Mouse (Mus musculus): ENCODE data around the gene Lgals3. TPM values are rescaled to one million over a fixed set of nuclear protein-coding genes. Genes with fewer than 3 reads are reported as not detected.
"Not testable (repeated sequence)": the region's sequence is repeated elsewhere in the genome, so short reads cannot be mapped to it uniquely, and the experiment has no call there.

Gene Lgals3
- 2.3 and 3.1 TPM in 2 replicates for polyA plus RNA-seq (2014; fragmentation: Nextera tagmentation; extraction: Ambion mirVana)

DNA sequence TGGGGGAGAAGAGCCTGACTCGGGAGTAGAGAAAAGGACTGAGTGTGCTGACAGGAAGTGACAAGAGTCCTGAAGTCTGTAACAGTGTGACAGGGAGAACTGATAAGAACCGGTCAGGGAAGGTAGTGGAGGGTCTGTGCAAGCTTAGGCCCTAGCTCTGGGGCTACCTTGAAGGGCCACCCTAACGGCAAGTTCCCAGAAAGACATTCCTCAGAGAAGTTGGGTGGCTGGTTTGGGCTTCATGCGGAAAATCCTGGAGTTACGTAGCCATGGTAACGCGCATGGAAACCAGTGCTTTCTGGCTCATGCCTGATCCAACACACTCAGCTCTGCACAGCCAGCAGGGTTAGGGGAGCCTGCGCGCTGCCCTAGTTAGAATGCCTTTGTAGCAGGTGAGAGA, at the start of gene Lgals3:
TSS of gene Lgals3 (plus strand) at position 291 of the 400 bp plus-strand sequence.
- H3K9ac ChIP-seq (ENCODE audit: low read length): no peak within 1 kb of the TSS
- WGBS: 42% methylated on average over 9 of the region's 9 CpGs
- H3K36me3 ChIP-seq (ENCODE audit: control insufficient read depth, insufficient read depth, low read length): no peaks in the 10 kb centered on the region

DNA sequence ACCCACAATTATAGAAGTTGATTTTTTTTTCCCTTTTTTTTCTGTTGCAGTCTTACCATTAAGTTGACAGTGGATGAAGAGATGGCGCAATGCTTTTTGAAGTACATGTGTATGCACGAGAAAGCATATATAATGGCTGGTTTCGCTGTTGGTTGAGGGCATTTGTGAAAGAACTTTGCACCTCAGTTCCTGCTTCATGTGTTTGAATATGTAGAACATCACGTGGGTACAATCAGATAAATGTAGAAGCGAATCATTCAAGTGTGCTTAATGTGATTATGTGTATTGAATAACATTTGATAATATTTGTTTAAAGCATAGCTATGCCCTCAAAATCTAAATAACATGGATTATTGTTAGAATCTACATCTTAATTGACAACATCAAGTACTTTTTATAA, 48.2 kb upstream of the Lgals3 start:
- no peak overlapping the region for H3K4me2 ChIP-seq (ENCODE audit: low read length)
- H3K9ac ChIP-seq (ENCODE audit: low read length): no peak overlapping the region
- DNase-seq (ENCODE audit: low spot score) (no peak), ATAC-seq (no peak)
- WGBS: 94% methylated on average over 5 of the region's 5 CpGs
- H3K27ac ChIP-seq (ENCODE audit: low read depth, low read length): no peak overlapping the region
- peaks cover 48% of the 10 kb centered on the region for H3K36me3 ChIP-seq (ENCODE audit: control insufficient read depth, insufficient read depth, low read length)
- H3K27me3 ChIP-seq (replicated peaks; ENCODE audit: control insufficient read depth, insufficient read depth, low read length): no peaks in the 10 kb centered on the region
- no peaks in the 10 kb centered on the region for H3K4me1 ChIP-seq (ENCODE audit: control insufficient read depth, insufficient read depth, low read length)
- H3K9me3 ChIP-seq (replicated peaks; ENCODE audit: control insufficient read depth, low read length): no peaks in the 10 kb centered on the region
- H3K4me3 ChIP-seq (ENCODE audit: low read depth, low read length): no peak overlapping the region

More for the DNA sequence above, at the start of gene Lgals3:
- peak within 1 kb of the TSS; percentile 44; the same call in 1 of the 2 replicates for H3K27ac ChIP-seq (ENCODE audit: low read depth, low read length)
- H3K27me3 ChIP-seq (replicated peaks; ENCODE audit: control insufficient read depth, insufficient read depth, low read length): no peaks in the 10 kb centered on the region
- H3K4me1 ChIP-seq (ENCODE audit: control insufficient read depth, insufficient read depth, low read length): peaks cover 14% of the 10 kb centered on the region
- ATAC-seq: peak; percentile 84
- H3K4me2 ChIP-seq (ENCODE audit: low read length): peak within 1 kb of the TSS; percentile 29
- H3K9me3 ChIP-seq (replicated peaks; ENCODE audit: control insufficient read depth, low read length): no peaks in the 10 kb centered on the region
- H3K4me3 ChIP-seq (ENCODE audit: low read depth, low read length): no peak within 1 kb of the TSS
- DNase-seq (ENCODE audit: low spot score): peak; percentile 85

DNA sequence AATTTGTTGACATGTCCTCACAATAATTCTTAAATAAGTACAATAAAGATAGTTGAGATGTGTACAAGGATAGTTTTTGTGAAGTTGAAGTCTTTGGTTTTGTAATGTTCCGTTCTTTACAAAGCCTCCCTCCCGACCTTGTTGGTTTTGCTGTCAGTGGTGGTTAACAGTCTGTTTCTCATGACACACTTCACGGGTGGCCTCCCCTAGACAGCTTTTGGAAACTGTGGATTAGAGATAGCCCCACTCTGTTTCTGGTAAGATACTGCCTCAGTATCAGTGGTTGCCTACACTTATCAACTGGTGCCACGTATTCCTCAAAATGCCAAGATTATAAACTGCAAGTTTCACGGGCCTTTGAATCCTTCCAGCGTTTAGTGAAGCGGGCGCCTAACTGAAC, 46.0 kb upstream of the Lgals3 start:
- DNase-seq (ENCODE audit: low spot score); H3K9me3 ChIP-seq (replicated peaks; ENCODE audit: control insufficient read depth, low read length); H3K4me3 ChIP-seq (ENCODE audit: low read depth, low read length); H3K4me1 ChIP-seq (ENCODE audit: control insufficient read depth, insufficient read depth, low read length); H3K27me3 ChIP-seq (replicated peaks; ENCODE audit: control insufficient read depth, insufficient read depth, low read length); ATAC-seq; H3K9ac ChIP-seq (ENCODE audit: low read length); H3K4me2 ChIP-seq (ENCODE audit: low read length); H3K27ac ChIP-seq (ENCODE audit: low read depth, low read length): not testable (repeated sequence)
- peaks cover 35% of the 10 kb centered on the region; the same call in 1 of the 2 replicates for H3K36me3 ChIP-seq (ENCODE audit: control insufficient read depth, insufficient read depth, low read length)
- WGBS: 90% methylated on average over 7 of the region's 8 CpGs

DNA sequence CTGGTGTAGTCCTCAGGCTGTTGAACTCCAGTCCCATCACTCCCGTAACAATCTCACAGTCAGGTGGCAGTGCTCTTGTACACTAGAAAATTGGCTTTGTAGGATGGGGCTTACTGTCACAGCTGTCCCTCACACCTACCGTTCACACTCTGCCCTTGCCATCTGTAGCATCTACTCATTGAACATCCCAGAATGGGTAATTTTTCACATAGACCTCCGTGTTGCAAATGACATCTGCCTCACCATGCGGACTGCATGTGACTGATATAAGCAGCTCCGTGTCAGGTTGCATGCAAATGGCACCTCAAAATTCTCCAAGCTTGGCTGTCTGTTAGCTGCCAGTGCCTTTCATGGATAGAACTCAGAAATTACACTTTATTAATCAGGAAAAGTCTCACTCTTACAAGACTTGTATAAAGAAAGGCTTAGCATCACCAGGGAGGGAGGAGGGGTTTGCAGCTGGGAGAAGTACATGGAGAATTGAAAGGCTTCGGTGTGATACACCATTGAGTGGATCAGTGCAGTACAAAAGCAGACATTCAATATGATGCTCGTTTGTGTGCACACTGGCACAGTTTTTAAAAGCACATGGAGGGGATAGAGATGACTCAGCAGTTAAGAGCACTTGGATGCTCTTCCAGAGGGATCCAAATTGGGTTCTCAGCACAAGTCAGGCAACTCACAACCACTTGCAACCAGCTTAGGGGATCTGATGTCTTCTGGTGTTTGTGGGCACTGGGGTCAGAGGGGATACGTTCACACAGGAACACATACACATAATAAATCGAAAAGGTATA, 41.4 kb upstream of the Lgals3 start:
- 67% methylated on average over 9 of the region's 9 CpGs for WGBS
- H3K4me3 ChIP-seq (ENCODE audit: low read depth, low read length): no peak overlapping the region
- no peaks in the 10 kb centered on the region for H3K27me3 ChIP-seq (replicated peaks; ENCODE audit: control insufficient read depth, insufficient read depth, low read length)
- DNase-seq (ENCODE audit: low spot score): peak; percentile 61
- ATAC-seq: peak; percentile 83
- no peaks in the 10 kb centered on the region for H3K9me3 ChIP-seq (replicated peaks; ENCODE audit: control insufficient read depth, low read length)
- H3K4me1 ChIP-seq (ENCODE audit: control insufficient read depth, insufficient read depth, low read length): no peaks in the 10 kb centered on the region
- peaks cover 11% of the 10 kb centered on the region; the same call in 1 of the 2 replicates for H3K36me3 ChIP-seq (ENCODE audit: control insufficient read depth, insufficient read depth, low read length)
- H3K9ac ChIP-seq (ENCODE audit: low read length): no peak overlapping the region
- H3K27ac ChIP-seq (ENCODE audit: low read depth, low read length): no peak overlapping the region
- H3K4me2 ChIP-seq (ENCODE audit: low read length): no peak overlapping the region

DNA sequence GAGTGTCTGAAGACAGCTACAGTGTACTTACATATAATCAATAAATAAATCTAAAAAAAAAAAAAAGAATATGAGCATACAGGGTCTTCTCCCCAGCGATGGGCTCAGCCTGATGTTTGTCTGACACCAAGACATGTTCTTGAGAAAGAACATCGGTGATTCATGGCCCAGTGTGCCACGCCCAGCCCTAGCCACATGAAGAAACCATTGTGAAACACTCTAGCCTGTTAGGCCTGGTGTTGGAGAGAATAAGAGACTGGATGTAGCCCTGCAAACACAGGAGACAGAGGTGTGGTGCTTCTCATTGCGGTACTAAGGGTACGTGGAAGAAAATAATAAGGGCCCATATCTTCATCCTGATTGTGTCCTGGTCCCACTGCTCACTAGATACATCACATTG, 40.2 kb upstream of the Lgals3 start:
- Histone ChIP-seq H3K4me1 (ENCODE audit: control insufficient read depth, insufficient read depth, low read length) (no peaks in the 10 kb centered on the region), H3K4me2 (ENCODE audit: low read length) (no peak overlapping the region), H3K36me3 (ENCODE audit: control insufficient read depth, insufficient read depth, low read length) (peaks cover 9% of the 10 kb centered on the region; the same call in 1 of the 2 replicates), H3K9me3 (replicated peaks; ENCODE audit: control insufficient read depth, low read length) (no peaks in the 10 kb centered on the region), H3K4me3 (ENCODE audit: low read depth, low read length) (no peak overlapping the region), H3K27me3 (replicated peaks; ENCODE audit: control insufficient read depth, insufficient read depth, low read length) (no peaks in the 10 kb centered on the region), H3K27ac (ENCODE audit: low read depth, low read length) (no peak overlapping the region), H3K9ac (ENCODE audit: low read length) (no peak overlapping the region)
- WGBS: 97% methylated on average over 5 of the region's 5 CpGs
- DNase-seq (ENCODE audit: low spot score) (no peak), ATAC-seq (no peak)

DNA sequence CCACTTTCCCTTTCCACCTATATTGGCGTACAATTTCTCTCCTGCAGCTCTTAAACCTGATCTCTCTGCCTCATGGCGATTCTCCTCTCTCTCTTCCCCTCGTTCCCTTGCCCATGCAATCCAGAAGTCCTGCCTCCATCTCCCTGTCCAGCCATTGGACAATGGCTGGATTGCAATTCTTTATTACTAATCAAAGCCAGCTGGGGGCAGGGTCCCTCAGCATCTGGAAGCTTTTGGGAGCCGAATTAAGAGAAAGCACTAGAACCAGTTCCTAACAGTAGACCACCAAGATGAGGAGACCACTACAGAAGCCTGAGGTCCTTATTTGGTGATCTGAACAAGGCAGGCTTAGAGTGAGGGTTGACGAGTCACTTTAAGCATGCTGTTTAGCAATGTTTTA, 35.6 kb upstream of the Lgals3 start:
- ATAC-seq (no peak), DNase-seq (ENCODE audit: low spot score) (no peak)
- no peaks in the 10 kb centered on the region for H3K9me3 ChIP-seq (replicated peaks; ENCODE audit: control insufficient read depth, low read length)
- H3K4me3 ChIP-seq (ENCODE audit: low read depth, low read length): no peak overlapping the region
- H3K9ac ChIP-seq (ENCODE audit: low read length): no peak overlapping the region
- no peaks in the 10 kb centered on the region for H3K27me3 ChIP-seq (replicated peaks; ENCODE audit: control insufficient read depth, insufficient read depth, low read length)
- no peaks in the 10 kb centered on the region for H3K36me3 ChIP-seq (ENCODE audit: control insufficient read depth, insufficient read depth, low read length)
- WGBS: 73% methylated on average over 5 of the region's 5 CpGs
- H3K4me2 ChIP-seq (ENCODE audit: low read length): no peak overlapping the region
- H3K27ac ChIP-seq (ENCODE audit: low read depth, low read length): no peak overlapping the region
- H3K4me1 ChIP-seq (ENCODE audit: control insufficient read depth, insufficient read depth, low read length): no peaks in the 10 kb centered on the region

DNA sequence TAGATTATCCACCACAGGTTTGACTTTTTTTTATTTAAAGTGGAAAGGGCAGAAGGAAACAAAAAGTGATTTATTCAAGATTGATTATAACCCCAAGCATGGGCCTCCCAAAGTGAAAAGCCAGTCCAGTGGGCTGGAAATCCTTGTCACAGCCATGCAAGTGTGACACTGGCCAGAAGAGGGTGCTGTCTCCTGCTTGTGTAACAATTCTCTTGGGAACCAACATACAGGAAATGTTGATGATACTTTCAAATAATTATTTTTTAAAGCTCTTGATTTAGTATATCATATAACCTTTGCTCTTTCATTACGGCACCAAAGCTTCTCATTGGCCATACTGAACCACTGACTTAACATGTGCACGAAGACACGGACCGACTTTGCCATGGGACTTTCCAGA, 32.7 kb upstream of the Lgals3 start:
- Histone ChIP-seq H3K36me3 (ENCODE audit: control insufficient read depth, insufficient read depth, low read length) (no peaks in the 10 kb centered on the region), H3K9ac (ENCODE audit: low read length) (no peak overlapping the region), H3K9me3 (replicated peaks; ENCODE audit: control insufficient read depth, low read length) (no peaks in the 10 kb centered on the region), H3K27me3 (replicated peaks; ENCODE audit: control insufficient read depth, insufficient read depth, low read length) (no peaks in the 10 kb centered on the region), H3K4me1 (ENCODE audit: control insufficient read depth, insufficient read depth, low read length) (no peaks in the 10 kb centered on the region), H3K4me3 (ENCODE audit: low read depth, low read length) (no peak overlapping the region), H3K4me2 (ENCODE audit: low read length) (no peak overlapping the region), H3K27ac (ENCODE audit: low read depth, low read length) (no peak overlapping the region)
- WGBS: 86% methylated on average over 4 of the region's 4 CpGs
- peak; percentile 61 for DNase-seq (ENCODE audit: low spot score)
- ATAC-seq: no peak

DNA sequence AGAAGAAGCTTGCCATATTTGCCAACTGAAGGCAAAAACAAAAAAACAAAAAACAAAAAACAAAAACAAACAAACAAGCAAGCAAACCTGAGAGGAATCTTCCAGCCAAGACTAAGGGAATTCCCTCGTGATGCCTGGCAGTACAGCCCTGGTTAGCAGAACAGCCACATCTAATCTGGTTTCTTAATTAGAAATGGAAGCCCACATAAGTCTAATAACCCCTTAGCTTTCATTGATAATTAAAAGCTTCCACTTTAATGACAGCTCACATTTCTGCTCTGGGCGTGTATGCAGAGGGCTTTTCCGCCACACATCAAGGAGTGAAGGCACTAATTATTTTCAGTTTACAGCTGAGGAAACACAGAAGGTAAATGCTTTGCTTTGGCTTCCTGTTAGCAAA, 32.3 kb upstream of the Lgals3 start:
- Histone ChIP-seq H3K4me1 (ENCODE audit: control insufficient read depth, insufficient read depth, low read length) (no peaks in the 10 kb centered on the region), H3K9ac (ENCODE audit: low read length) (no peak overlapping the region), H3K27ac (ENCODE audit: low read depth, low read length) (no peak overlapping the region), H3K4me2 (ENCODE audit: low read length) (no peak overlapping the region), H3K9me3 (replicated peaks; ENCODE audit: control insufficient read depth, low read length) (no peaks in the 10 kb centered on the region), H3K4me3 (ENCODE audit: low read depth, low read length) (no peak overlapping the region), H3K36me3 (ENCODE audit: control insufficient read depth, insufficient read depth, low read length) (no peaks in the 10 kb centered on the region), H3K27me3 (replicated peaks; ENCODE audit: control insufficient read depth, insufficient read depth, low read length) (no peaks in the 10 kb centered on the region)
- ATAC-seq: no peak
- DNase-seq (ENCODE audit: low spot score): peak; percentile 7
- 33% methylated on average over 3 of the region's 3 CpGs for WGBS

DNA sequence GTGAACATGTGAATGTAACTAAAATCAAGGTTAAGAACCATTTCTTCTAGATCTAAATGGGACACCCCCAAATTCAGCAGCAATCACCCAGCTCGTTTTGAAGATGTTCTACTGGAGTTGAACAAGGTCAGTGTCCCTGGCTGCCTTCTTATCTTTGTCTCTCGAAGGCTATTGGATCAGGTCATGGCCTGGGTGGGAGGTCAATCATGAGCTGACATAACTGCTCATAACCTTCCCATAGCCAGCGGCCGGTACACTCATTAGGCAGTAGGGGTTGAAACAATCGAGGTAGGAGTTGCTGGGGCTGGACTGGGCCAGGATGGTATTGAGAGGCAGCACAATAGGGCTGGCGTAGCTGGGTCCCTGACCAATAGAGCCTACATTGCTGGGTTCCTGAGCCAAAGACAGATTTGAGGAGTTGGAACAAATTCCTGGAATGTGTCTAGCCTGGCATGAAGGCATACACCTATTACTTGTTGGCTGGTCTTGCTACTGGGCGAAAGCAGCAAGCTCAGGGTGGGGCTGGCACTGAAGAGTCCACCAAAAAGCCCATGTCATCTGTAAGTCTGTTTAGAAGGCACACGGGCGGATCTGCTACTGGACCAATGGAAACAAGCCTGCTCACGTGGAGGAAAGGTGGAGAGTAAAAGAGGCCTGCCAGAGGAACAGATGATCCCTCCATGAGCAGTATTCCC, 27.2 kb upstream of the Lgals3 start:
- no peaks in the 10 kb centered on the region for H3K36me3 ChIP-seq (ENCODE audit: control insufficient read depth, insufficient read depth, low read length)
- H3K9me3 ChIP-seq (replicated peaks; ENCODE audit: control insufficient read depth, low read length): no peaks in the 10 kb centered on the region
- H3K4me3 ChIP-seq (ENCODE audit: low read depth, low read length): no peak overlapping the region
- DNase-seq (ENCODE audit: low spot score) (no peak), ATAC-seq (no peak)
- no peaks in the 10 kb centered on the region for H3K27me3 ChIP-seq (replicated peaks; ENCODE audit: control insufficient read depth, insufficient read depth, low read length)
- H3K4me2 ChIP-seq (ENCODE audit: low read length): no peak overlapping the region
- H3K9ac ChIP-seq (ENCODE audit: low read length): no peak overlapping the region
- H3K27ac ChIP-seq (ENCODE audit: low read depth, low read length): no peak overlapping the region
- no peaks in the 10 kb centered on the region for H3K4me1 ChIP-seq (ENCODE audit: control insufficient read depth, insufficient read depth, low read length)
- 82% methylated on average over 10 of the region's 10 CpGs for WGBS

All from forebrain, embryonic 14.5 days (tissue).